In the genomic region with DNA sequence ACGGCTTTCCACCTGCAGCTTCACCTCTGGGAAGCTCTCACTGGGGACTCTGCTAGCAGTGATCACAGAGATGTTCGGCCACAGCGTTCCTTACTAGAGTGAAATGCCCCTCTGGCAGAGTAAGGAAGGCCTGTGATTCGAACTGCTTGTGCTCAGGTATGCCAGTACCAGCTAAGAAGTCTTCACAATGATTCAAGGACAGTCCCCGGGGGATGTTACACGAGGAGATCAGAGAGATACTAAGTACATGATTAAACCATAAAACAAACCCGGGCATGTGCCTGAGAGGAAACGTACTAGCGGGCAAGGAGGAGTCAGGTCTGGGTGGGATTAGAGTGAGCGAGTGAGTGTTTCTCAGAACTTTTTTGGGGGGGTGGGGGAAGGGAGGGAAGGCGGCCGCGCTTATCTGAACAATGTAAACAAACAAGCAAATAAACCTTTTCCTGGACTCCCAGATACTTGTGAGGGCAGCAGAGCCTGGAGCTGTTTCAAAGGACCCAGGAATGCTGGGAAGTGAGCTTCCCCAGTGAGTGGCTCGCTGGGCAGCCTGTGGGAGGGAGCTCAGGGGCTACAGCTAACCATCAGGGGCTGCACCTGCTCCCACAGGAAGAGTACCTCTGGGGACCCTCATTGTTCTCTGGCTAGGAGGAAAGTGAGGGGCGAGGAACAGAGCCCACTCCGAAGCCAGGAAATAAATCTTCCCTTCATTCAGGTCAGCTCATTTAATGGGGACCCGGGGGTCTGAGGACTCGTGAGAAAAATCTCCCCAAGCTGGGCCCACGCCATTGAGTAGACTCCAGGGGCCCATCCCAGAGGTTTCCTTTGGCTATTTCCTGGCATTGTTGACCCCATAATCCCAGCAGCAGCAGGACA, we compare ENCODE assay signal across 15 mouse cellular contexts. TPM values are rescaled to one million over a fixed set of nuclear protein-coding genes. Genes with fewer than 3 reads are reported as not detected.
A peak's percentile ranks its signal among the peaks of the same experiment; 100 is the strongest.
DNase-seq lines count a peak whose midpoint lies in the region; ATAC-seq lines count a peak whose summit lies in the region.
"Had no signal": no experiment of that assay in that cellular context is flagged by ENCODE, and none has a peak within 500 bp of the region (broad histone marks: within the 10 kb centered on the region; RNA-seq: fewer than 3 reads in every experiment).

No protein-coding gene starts in this region.

- DNase-seq in heart, postnatal 36 days, result no peak
- DNase-seq in lung, postnatal 25 days (ENCODE audit: low spot score), result no peak
- no peak for DNase-seq in limb, embryonic 10.5 days (ENCODE audit: low spot score)
- no peak for DNase-seq in T-cell, adult 2 months (ENCODE audit: low spot score)
- no peak for DNase-seq in cerebellum, postnatal 14 days
- DNase-seq: adrenal gland, adult 2 months; cerebellum, adult 9-10 months; liver, embryonic 13.5 days had no signal

- no peak for ATAC-seq in heart, embryonic 13.5 days (ENCODE audit: extremely low read depth, insufficient number of reproducible peaks, low FRiP score, low TSS enrichment)
- ATAC-seq in lung, embryonic 15.5 days (ENCODE audit: borderline replicate concordance, extremely low read depth, low FRiP score, low TSS enrichment), result no peak
- ATAC-seq: intestine, embryonic 16.5 days had no signal

- H3K4me2 ChIP-seq in heart, embryonic 13.5 days, result 0 out of 2 replicates have a peak overlapping the region, but pooled peaks have one; percentile 24
- no peak overlapping the region for H3K4me2 ChIP-seq in lung, embryonic 15.5 days
- H3K4me2 ChIP-seq: liver, embryonic 13.5 days had no signal

- peaks cover 99% of the 10 kb centered on the region for H3K4me1 ChIP-seq in heart, embryonic 13.5 days
- peaks cover 62% of the 10 kb centered on the region for H3K4me1 ChIP-seq in lung, embryonic 15.5 days
- peaks cover 53% of the 10 kb centered on the region for H3K4me1 ChIP-seq in brown adipose tissue, adult 24 weeks (ENCODE audit: control insufficient read depth, insufficient read depth, insufficient read length, low read length)
- H3K4me1 ChIP-seq in limb, embryonic 10.5 days, result peaks cover 97% of the 10 kb centered on the region

- H3K27ac ChIP-seq in heart, embryonic 13.5 days (replicated peaks), result peak overlapping the region; percentile 100
- H3K27ac ChIP-seq in lung, embryonic 15.5 days, result peak overlapping the region; percentile 31
- H3K27ac ChIP-seq in brown adipose tissue, adult 24 weeks (replicated peaks; ENCODE audit: low read depth, low read length), result peak overlapping the region; percentile 78
- peak overlapping the region; percentile 58; the same call in 1 of the 2 replicates for H3K27ac ChIP-seq in limb, embryonic 10.5 days
- H3K27ac ChIP-seq: hindbrain, embryonic 10.5 days; layer of hippocampus, adult 2 months; liver, embryonic 13.5 days; macrophage had no signal

- H3K27me3 ChIP-seq in heart, embryonic 13.5 days (replicated peaks), result no peaks in the 10 kb centered on the region
- no peaks in the 10 kb centered on the region for H3K27me3 ChIP-seq in lung, embryonic 15.5 days
- peaks cover 3% of the 10 kb centered on the region; the same call in 1 of the 2 replicates for H3K27me3 ChIP-seq in limb, embryonic 10.5 days (ENCODE audit: low read depth, poor library complexity, severe bottlenecking)

- H3K9ac ChIP-seq in heart, embryonic 13.5 days, result peak overlapping the region; percentile 76
- no peak overlapping the region for H3K9ac ChIP-seq in lung, embryonic 15.5 days
- H3K9ac ChIP-seq: liver, embryonic 13.5 days had no signal

- no peaks in the 10 kb centered on the region for H3K9me3 ChIP-seq in heart, embryonic 13.5 days
- H3K9me3 ChIP-seq in lung, embryonic 15.5 days, result no peaks in the 10 kb centered on the region
- H3K9me3 ChIP-seq in limb, embryonic 10.5 days (replicated peaks), result no peaks in the 10 kb centered on the region
- H3K9me3 ChIP-seq: hindbrain, embryonic 10.5 days; liver, embryonic 13.5 days had no signal

- 27% methylated on average over 19 of the region's 19 CpGs for WGBS in heart, embryonic 13.5 days
- WGBS in lung, embryonic 15.5 days, result 14% methylated on average over 19 of the region's 19 CpGs
- WGBS in limb, embryonic 10.5 days, result 10% methylated on average over 19 of the region's 19 CpGs

- intact Hi-C loops in heart, postnatal 36 days (cut with DNase I), result no loop called here

- H3K4me3 ChIP-seq in heart, embryonic 13.5 days, result no peak overlapping the region
- H3K4me3 ChIP-seq in lung, embryonic 15.5 days, result no peak overlapping the region
- no peak overlapping the region for H3K4me3 ChIP-seq in brown adipose tissue, adult 24 weeks (ENCODE audit: insufficient read depth, low read depth, low read length)
- H3K4me3 ChIP-seq in limb, embryonic 10.5 days, result no peak overlapping the region
- H3K4me3 ChIP-seq: hindbrain, embryonic 10.5 days; layer of hippocampus, adult 2 months; liver, embryonic 13.5 days had no signal

- no peaks in the 10 kb centered on the region for H3K36me3 ChIP-seq in heart, embryonic 13.5 days
- H3K36me3 ChIP-seq in lung, embryonic 15.5 days, result no peaks in the 10 kb centered on the region
- no peaks in the 10 kb centered on the region for H3K36me3 ChIP-seq in limb, embryonic 10.5 days
- H3K36me3 ChIP-seq: hindbrain, embryonic 10.5 days; liver, embryonic 13.5 days had no signal

RNA-seq across cellular contexts. Expression of a gene that starts 30.9 kb away (rescaled TPM):
- 12.1 and 13.9 TPM in 2 replicates for polyA plus RNA-seq in heart, embryonic 13.5 days (2015; fragmentation: Nextera tagmentation; extraction: Ambion mirVana)
- 10 to 100 TPM; 14.5 to 14.7 TPM for total RNA-seq in heart, postnatal 36 days (2021)
- 6.5 and 7.7 TPM in 2 replicates for polyA plus RNA-seq in lung, embryonic 15.5 days (2015; fragmentation: Nextera tagmentation; extraction: Ambion mirVana)
- 1.7 and 2.5 TPM in 2 replicates for polyA plus RNA-seq in brown adipose tissue, adult 24 weeks (2012; ENCODE audit: insufficient read depth, insufficient read length, missing spikeins)
- 10.2 and 11.8 TPM in 2 replicates for polyA plus RNA-seq in limb, embryonic 10.5 days (2016; fragmentation: Nextera tagmentation; extraction: Ambion mirVana)

RNA-seq across cellular contexts. Expression of a gene that starts 47.9 kb away (rescaled TPM):
- polyA plus RNA-seq in heart, embryonic 13.5 days (2015; fragmentation: Nextera tagmentation; extraction: Ambion mirVana), result 5.4 and 5.6 TPM in 2 replicates
- total RNA-seq in heart, postnatal 36 days (2021), result 1 to 10 TPM; 3.2 to 6.7 TPM
- 13.3 and 13.6 TPM in 2 replicates for polyA plus RNA-seq in lung, embryonic 15.5 days (2015; fragmentation: Nextera tagmentation; extraction: Ambion mirVana)
- 3.6 and 5.4 TPM in 2 replicates for polyA plus RNA-seq in brown adipose tissue, adult 24 weeks (2012; ENCODE audit: insufficient read depth, insufficient read length, missing spikeins)
- 7.0 and 8.0 TPM in 2 replicates for polyA plus RNA-seq in limb, embryonic 10.5 days (2016; fragmentation: Nextera tagmentation; extraction: Ambion mirVana)

Comparison
In these comparisons a context has a peak if more than half of its experiments do, and no peak if none do; other contexts are left out.
1. H3K27ac ChIP-seq: peak in every context shown above with its lines; median percentile 100 in heart, embryonic 13.5 days; 78 in brown adipose tissue, adult 24 weeks; 58 in limb, embryonic 10.5 days; 31 in lung, embryonic 15.5 days.